Mouse (Mus musculus) gastrocnemius, adult 18-20 months (tissue): ENCODE measurements around the gene Son. TPM values are rescaled to one million over a fixed set of nuclear protein-coding genes. Genes with fewer than 3 reads are reported as not detected.
A peak's percentile ranks its signal among the peaks of the same experiment; 100 is the strongest.
"Not testable (repeated sequence)": the region's sequence is repeated elsewhere in the genome, so short reads cannot be mapped to it uniquely, and the experiment has no call there.

Source experiments
- DNase-seq: peaks from one replicate; pipeline ENCODE4 v3.0.0; 2021; ENCODE audit warnings: low spot score
- total RNA-seq, 2 experiments: library from RNA; stranded (reverse); gene quantifications; 2 replicates each; pipeline ENCODE4 v1.2.3; 2021

Gene Son
- total RNA-seq, 2 experiments from 2014 or later = 92.4 to 97.4 TPM

DNA sequence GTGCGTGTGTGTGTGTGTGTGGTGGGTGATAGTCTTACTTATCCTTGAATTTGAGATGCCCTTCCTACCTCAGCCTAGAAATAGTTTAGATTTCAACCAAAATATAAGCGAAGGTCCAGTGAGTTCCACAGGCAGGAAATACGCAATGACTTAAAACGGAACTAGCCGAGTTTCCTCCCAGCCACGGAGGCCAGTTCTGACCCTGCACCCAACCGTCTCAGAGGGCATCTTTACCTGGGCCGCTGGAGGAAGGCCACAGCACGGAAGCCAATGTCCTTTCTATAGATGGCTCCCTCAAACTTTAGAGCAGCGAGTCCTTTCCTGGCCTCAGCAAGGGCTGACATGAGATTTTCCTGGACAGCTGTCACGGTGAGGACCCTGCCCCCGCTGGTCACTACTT, 13.7 kb upstream of the Son start:
- no peak for DNase-seq

DNA sequence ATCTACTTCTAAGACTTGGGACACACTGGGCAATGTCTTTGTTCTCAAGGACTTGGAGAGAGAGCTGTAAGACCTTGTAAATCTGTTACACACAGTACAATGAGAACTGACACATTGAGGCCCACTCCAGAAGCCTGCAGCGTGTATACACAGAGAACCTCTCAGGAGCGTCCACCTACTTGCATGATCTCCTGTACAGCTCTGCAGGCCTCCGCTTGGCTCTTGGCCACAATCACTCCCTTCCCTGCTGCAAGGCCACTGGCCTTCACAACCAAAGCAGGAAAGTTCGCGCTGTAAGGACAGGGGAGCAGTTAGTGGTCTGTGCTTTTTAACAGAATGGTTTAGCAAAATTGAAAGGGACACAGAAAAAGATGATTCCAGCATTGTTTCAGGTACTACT, 8.1 kb upstream of the Son start:
- no peak for DNase-seq

DNA sequence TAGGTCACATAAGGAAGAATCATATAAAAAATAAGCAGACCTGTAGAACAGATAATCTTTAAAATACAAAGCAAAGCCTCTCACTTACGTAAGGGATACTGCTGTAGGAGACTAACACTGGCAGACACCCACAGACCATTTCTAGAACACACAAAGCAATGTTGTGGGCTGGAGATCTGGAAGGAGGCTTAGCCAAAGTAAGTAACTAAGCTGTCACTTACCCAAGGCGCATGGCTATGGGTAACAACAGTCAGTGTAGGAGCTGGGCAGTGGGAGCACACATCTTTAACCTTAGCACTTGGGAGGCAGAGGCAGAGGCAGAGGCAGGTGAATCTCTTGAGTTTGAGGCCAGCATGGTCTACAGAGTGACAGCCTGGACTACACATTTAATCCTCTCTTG, 7.7 kb upstream of the Son start:
- DNase-seq = no peak

DNA sequence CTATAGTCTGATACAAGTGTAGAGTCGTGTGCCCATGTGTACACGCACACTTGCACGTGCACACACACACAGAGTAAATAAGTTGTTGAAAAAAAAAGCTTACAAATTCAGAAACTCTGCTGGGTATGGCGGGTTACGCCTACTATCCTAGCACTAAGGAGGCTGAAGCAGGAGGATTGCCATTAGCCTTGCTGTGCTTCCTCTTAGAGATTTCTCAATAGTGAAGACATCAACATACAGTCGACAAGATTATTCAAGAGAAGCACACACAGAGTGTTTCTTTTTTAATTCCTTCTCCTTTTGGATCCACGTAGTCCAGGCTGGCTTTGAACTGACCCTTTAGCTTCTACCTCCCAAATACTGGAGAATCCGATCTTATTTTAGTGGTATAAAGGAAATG, 7.1 kb upstream of the Son start:
- no peak for DNase-seq

DNA sequence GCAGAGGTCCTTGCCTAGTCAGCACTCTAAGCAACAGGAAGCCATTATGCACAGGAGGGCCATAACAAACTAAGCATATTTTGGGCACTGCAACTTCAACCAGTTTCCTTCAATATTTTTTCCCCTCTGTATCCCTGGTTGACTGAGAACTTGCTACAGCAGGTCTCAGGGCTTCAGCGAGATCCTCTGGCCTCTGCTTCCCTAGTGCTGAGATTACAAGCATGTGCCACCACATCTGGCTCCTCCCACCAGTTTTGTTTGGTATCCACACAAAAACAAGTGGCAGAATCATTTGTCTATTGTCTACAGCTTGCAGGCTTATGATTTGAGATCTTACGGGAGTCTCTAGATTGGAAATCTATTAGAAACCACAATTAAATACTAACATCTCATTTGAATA, 2.4 kb upstream of the Son start:
- no peak for DNase-seq

DNA sequence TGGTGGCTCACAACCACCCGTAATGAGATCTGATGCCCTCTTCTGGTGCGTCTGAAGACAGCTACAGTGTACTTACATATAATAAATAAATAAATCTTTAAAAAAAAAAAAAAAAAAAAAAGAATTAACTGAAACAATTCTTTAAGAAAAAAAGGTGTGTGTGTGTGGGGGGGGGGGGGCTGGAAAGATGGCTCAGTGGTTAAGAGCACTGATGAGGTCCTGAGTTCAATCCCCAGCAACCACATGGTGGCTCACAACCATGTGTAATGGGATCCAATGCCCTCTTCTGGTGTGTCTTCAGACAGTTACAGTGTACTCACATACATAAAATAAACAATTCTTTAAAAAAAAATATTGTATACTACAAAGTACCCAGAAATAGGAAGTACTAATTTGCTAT, 1.9 kb upstream of the Son start:
- DNase-seq = not testable (repeated sequence)

DNA sequence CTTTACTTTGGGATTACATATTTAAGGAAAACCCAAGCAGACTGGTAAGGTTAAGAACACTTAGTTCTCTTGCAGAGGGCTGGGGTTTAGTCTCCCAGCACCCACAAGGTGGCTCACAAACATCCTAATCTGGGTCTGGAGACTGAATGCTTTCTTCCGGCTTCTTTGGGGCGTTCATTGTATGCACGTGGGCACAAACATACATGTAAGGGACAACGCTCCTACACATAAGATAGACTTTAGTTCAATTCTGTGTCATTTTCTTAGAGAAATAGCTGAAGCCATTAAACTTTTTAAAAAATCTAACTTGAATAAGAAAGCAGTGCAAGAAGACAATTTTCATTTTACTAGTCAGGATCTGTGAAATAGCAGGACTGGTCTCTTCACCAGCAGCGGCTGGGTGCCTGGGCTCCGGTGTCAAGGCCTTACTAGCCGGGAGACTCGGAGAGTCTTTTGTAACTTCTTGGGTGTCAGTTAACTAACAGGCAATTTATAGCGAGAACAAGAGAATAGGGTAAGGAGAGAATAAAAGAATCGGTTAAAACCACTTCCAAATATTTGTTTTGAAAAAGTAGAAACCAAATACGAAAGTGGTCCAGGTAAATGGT, 1.2 kb upstream of the Son start:
- no peak for DNase-seq

DNA sequence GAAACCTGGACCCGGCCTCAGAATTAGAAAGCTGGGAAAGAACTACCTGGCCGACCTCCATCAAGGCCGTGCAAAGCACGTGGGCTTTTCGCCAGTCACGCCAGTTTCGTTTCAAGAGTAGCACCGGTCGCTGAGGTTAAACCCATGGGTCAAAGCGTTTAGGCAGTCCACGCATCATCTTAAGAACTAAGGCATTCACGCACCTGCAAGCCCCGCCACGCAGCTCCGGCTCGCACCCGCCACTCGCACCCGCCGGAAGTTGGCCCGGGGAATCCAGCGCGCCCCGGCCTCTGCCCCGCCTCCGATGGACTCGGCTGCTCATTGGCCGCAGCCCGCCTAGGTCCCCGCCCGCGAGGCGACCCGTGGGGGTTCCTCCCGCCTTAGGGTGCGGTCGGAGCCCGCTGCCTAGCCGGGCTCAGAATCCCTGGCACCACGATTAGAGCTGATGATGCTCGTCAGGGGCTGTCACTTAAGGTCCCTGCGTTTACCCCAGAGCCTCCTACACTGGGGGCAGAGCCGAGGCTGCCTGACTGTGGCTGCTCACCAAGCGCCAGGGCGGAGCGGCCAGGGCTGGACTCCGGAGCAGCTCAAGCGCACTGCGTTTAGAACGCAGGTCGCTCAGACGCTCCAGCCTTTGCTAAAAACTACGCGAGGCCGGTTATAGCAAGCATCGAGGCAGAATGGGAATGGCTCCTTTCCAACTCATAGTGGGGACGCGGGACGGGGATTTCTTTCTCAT, 456 bp upstream of the Son start, which contains the start of gene Gart:
Gene Gart (minus strand): TSS at position 272 of the 739 bp plus-strand sequence.
- DNase-seq = peak; percentile 95

DNA sequence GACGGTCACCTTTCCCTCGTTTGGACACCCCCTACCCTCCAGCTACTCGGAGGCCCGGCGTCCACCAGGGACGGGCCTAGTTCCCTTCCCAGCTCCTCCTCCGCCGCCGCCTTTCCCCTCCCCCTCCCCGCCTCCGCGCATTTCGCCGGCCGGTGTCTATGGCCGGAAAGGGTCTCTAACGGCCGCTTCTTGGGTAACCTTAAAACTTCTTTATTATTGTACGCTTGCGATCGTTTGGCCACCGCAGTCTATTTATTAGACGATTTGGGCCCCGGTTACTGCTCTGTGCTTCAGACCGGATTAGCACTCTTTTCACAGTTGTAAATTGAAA, 879 bp downstream of the Son start:
- peak; percentile 76 for DNase-seq

DNA sequence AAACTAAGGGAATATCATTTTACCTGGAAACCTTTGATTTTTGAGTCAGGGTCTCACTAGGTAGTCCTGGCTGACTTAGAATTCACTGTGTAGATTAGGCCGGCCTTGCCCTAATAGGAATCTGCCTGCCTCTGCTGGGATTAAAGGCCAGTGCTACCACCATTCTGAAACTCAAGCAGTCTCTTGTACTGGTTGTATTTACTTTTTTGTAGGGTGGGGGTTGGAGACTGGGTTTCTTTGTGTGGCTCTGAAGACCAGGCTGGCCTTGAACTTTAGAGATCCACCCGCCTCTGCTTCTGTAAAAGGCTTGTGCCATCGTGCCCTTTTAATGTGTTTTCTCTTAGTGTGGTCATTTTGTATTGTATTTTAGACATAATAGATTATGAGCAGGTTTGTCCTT, 1.9 kb downstream of the Son start:
- DNase-seq = no peak

DNA sequence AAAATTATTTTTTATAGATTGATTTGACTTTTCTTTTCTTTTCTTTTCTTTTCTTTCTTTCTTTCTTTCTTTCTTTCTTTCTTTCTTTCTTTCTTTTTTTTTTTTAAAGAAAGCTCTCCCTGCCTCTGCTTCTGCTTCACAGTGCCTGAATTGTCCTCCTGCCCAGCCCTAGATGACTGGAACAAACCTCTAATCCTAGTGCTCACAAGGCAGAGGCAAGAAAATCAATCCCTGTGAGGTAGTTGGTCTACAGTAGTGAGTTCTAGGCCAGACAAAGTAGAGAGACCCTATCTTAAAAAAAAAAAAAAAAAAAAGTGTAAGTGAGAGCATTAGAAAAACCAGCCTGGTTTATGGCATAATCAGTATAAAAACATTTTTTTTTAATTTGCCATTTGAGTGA, 2.5 kb downstream of the Son start:
- no peak for DNase-seq

DNA sequence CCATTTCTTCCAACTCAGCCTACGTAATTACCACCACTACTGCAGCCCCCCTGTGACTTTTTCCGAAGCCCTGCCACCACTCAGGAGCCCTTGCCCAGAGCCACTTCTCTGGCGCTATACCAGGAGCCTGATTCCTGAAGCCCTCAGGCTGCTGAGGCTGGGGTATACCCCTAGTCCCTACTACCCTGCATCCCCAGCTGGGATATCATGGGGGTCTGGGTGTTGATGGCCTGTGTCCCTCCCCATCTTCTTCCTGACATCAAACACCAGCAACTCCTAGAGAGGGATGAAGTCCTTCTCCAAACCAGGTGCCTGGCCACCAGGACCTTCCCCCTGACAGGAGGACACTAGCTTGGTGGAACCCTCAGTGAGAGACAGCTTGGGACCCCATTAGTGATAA, 4.9 kb downstream of the Son start:
- no peak for DNase-seq

DNA sequence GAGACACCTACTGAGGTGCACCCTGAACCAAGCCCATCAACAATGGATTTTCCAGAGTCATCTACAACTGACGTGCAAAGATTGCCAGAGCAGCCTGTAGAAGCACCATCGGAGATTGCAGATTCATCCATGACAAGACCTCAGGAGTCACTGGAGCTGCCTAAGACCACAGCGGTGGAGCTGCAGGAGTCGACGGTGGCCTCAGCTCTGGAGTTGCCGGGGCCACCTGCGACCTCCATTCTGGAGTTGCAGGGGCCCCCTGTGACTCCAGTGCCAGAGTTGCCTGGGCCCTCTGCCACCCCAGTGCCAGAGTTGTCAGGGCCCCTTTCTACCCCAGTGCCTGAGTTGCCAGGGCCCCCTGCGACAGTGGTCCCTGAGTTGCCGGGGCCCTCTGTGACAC, 8.0 kb downstream of the Son start:
- no peak for DNase-seq

DNA sequence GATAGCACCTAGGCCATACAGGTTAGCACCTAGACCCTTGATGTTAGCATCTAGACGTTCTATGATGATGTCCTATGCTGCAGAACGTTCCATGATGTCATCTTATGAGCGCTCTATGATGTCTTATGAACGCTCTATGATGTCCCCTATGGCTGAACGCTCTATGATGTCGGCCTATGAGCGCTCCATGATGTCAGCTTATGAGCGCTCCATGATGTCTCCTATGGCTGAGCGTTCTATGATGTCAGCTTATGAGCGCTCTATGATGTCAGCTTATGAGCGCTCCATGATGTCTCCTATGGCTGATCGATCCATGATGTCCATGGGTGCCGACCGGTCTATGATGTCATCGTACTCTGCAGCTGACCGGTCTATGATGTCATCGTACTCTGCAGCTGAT, 10.0 kb downstream of the Son start:
- no peak for DNase-seq

DNA sequence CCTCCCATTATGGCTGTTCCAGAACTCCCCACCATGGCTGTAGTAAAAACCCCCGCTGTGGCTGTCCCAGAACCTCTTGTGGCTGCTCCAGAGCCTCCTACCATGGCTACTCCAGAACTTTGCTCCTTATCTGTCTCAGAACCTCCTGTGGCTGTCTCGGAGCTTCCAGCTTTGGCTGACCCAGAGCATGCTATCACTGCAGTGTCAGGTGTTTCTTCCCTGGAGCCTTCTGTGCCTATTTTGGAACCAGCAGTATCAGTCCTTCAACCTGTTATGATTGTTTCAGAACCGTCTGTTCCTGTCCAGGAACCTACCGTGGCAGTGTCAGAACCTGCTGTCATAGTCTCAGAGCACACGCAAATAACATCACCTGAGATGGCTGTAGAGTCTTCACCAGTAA, 11.2 kb downstream of the Son start:
- DNase-seq = no peak

DNA sequence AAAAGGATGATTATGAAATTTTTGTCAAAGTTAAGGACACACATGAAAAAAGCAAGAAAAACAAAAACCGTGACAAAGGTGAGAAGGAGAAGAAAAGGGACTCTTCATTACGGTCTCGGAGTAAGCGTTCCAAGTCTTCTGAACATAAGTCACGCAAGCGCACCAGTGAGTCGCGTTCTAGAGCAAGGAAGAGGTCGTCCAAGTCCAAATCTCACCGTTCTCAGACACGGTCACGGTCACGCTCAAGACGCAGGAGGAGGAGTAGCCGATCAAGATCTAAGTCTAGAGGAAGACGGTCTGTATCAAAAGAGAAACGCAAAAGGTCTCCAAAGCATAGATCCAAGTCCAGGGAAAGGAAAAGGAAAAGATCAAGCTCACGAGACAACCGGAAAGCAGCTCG, 12.5 kb downstream of the Son start:
- no peak for DNase-seq

DNA sequence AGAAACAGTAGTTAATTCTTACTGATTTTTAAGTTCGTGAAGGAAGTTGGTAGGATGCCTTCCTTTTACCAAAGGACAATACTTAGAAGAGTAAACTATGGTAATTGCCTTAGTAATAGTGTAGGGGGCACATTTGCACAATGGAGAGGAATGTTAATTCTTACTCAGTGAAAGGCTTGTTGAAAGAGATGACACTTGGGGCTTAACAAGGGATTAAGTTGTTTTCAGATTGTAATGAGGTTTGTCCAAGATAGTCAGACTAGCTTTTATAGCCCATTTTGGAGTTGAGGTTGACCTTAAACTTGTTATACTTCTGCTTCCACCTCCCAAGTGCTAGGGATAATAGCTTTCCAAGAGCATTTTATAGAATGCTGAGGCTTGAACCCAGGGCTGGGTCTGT, 14.1 kb downstream of the Son start:
- no peak for DNase-seq

DNA sequence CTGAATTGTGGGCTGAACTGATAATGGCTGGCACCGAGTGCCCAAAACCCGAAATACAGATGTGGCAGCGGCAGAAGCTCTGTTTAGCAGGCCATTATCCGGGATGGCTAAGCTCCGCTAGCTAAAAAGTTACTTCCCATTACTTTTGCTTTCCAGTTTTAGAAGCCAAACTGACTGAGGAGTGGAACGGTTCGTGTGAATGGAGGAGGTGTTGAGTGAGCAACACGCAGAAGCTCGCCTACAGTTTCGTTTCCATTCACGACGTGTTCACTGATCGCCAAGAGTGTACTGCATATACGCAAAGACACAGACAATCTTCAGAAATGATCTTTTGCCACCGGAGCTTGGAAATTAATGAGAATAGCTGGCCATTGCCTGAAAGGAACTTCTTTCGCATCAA, 15.0 kb downstream of the Son start:
- no peak for DNase-seq

DNA sequence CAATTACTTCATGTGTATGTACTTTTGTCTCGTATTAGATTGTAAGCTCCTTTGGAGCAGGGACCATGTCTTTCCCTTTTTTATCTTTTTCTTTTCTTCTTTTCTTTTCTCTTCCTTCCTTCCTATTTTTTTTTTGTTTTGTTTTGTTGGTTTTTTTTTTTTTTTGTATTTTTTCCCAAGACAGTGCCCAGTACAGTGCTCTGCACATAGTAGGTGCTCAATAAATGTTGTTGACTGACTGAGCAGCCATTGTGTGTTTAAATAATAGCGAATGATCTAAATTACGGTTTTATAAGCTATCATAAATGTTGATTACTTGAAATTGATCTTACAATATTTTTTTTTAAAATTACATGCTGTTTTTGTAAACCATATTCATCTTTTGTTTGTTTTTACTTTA, 16.5 kb downstream of the Son start:
- no peak for DNase-seq

DNA sequence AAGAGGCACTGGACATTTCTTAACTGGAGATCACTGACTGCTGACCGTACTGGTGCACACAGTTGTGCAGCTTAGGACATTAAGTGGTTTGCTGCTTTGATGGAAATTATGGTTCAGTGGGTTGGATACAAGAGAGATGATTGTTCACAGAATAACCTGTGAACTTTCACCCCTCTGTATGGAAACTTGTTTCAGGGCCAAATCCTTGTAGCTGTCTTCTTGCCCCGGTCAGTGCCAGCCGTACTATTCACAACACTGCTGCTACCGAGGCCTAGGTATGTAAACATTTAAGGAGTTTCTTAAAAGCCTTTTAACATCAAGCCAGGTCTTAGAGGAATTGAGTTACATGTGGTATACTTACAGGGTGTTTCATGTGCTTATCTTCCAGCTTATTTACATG, 27.2 kb downstream of the Son start:
- DNase-seq = no peak

DNA sequence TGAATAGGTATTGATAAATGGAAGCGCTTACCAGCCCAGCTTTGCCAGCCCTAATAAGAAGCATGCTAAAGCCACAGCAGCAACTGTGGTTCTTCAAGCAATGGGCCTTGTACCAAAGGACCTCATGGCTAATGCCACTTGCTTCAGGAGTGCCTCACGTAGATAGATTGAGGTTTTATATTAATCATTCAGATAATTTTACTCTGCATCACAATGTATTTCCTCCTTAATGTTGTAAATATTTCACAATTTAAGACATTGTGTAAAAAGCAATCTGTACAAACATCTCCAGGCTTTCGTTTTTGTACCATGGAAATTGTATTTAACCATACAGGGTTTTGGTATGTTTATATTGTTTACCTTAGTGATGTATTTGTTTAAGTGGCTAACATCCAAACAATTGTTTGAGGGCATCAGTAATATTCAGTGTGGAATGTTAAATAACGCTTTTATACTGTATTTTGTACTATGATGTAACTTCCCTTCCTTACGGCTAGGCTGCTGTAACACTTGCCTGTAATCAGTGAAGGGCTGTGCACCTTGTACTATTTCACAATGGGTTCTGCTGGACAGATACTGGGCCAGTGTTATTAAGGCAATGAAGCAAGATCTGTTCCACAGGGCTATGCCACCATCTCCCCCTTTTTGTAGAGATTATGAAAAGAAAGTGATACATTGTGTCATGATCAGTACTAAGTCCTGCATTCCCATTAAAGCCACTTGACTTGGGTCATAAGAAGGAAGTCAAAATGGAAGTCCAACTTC, 31.0 kb downstream of the Son start:
- DNase-seq = no peak

DNA sequence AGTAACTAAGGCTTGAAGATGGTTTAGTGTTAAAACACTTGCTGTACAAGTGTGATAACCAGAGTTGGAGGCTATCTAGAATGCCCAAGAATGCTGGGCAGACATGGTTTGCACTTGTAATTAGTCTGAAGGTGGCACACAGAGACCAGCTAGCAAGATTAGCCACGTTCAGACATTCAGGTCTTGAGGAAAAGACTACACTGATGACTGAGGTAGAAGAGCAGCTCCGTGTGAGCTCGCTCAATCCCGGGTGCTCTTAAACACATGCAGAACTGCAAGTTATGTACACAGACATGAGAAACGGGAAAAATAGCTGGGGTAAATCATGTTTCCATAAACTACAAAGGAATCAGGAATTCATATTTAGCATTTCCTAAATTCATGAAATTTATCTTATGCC, 33.4 kb downstream of the Son start:
- no peak for DNase-seq

DNA sequence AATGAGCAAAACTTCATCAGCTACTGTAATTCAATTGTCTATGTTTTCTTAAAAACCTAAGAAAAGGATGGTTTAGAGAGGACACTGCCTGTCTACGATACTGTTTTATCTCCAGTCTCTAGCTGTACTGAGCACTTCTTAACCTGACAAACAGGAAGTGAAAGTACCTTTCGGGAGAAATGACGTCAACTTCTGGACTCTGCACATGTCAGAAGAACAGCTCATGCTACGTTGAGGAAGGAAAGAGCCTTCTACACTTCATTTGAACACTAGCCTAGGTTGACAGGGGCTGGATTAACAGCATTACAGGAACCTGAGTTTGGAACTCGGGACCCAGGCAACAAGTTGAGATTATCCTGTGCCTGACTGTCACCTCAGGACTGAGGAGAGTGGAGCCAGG, 38.2 kb downstream of the Son start:
- DNase-seq = no peak
